Mouse (Mus musculus): ENCODE measurements around the gene Cdk20. TPM values are rescaled to one million over a fixed set of nuclear protein-coding genes. Genes with fewer than 3 reads are reported as not detected.

Gene Cdk20
- polyA plus RNA-seq, 1 experiment, result 11.6 TPM

DNA sequence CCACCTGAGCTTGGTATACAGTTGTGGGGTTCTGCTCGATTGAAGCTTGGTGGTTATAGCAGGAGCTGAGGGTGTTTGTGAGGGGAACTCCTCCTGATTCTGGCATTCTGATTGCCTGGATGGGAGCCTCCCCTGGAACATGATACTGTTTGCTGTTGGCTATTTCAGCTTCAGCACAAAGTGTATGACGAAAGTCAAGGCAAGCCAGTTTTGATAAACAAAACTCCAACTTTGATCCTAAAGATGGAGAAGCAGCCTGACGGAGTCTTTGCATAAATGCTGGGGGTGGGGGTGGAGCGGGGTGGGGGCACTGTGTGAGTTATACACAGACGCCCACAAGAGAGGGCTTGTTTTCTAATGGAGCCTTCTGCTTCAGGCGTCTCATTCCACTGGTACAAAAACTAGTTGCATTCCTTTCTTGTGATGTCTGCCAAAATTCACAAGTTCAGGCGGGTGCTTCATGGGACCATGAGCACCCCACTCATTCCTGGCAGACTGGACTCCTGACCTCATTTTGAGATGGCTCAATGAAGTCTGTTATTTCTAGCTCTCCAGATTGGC, 31.2 kb upstream of the Cdk20 start:
- H3K36me3 ChIP-seq (ENCODE audit: control insufficient read depth, insufficient read depth, low read length), result no peaks in the 10 kb centered on the region
- 84% methylated on average over 7 of the region's 7 CpGs for WGBS
- no peak for DNase-seq (ENCODE audit: low read depth in 1 of 2, low spot score in 2 of 2)
- no peaks in the 10 kb centered on the region for H3K27me3 ChIP-seq (ENCODE audit: control insufficient read depth, insufficient read depth, low read length)
- H3K4me1 ChIP-seq (ENCODE audit: control insufficient read depth, insufficient read depth, insufficient read length), result no peaks in the 10 kb centered on the region
- TF ChIP-seq CTCF (IDR thresholded peaks at IDR 0.05; ENCODE audit: extremely low read depth, insufficient read depth, insufficient read length, insufficient replicate concordance) (no peak), POLR2A (IDR thresholded peaks at IDR 0.05; ENCODE audit: low read depth, low read length) (no peak)
- H3K27ac ChIP-seq (ENCODE audit: insufficient read depth, low read length), result no peak overlapping the region
- H3K4me3 ChIP-seq (ENCODE audit: extremely low read depth, insufficient read depth, insufficient read length), result no peak overlapping the region

- 11% methylated on average over 3 of the region's 3 CpGs for WGBS
- Histone ChIP-seq H3K4me3 (ENCODE audit: extremely low read depth, insufficient read depth, insufficient read length) (no peak overlapping the region), H3K27ac (ENCODE audit: insufficient read depth, low read length) (no peak overlapping the region), H3K4me1 (ENCODE audit: control insufficient read depth, insufficient read depth, insufficient read length) (no peaks in the 10 kb centered on the region), H3K36me3 (ENCODE audit: control insufficient read depth, insufficient read depth, low read length) (no peaks in the 10 kb centered on the region), H3K27me3 (ENCODE audit: control insufficient read depth, insufficient read depth, low read length) (no peaks in the 10 kb centered on the region)
- no peak for DNase-seq (ENCODE audit: low read depth in 1 of 2, low spot score in 2 of 2)
- TF ChIP-seq POLR2A (IDR thresholded peaks at IDR 0.05; ENCODE audit: low read depth, low read length) (no peak), CTCF (IDR thresholded peaks at IDR 0.05; ENCODE audit: extremely low read depth, insufficient read depth, insufficient read length, insufficient replicate concordance) (no peak)
Observed at GRCm38 (mm10) chr13:64402006-64402405, 30.1 kb upstream of the Cdk20 start.

- WGBS, result 82% methylated on average over 10 of the region's 10 CpGs
- H3K36me3 ChIP-seq (ENCODE audit: control insufficient read depth, insufficient read depth, low read length), result no peaks in the 10 kb centered on the region
- H3K4me1 ChIP-seq (ENCODE audit: control insufficient read depth, insufficient read depth, insufficient read length), result no peaks in the 10 kb centered on the region
- H3K27ac ChIP-seq (ENCODE audit: insufficient read depth, low read length), result no peak overlapping the region
- no peak overlapping the region for H3K4me3 ChIP-seq (ENCODE audit: extremely low read depth, insufficient read depth, insufficient read length)
- no peak for DNase-seq (ENCODE audit: low read depth in 1 of 2, low spot score in 2 of 2)
- no peak for TF ChIP-seq CTCF (IDR thresholded peaks at IDR 0.05; ENCODE audit: extremely low read depth, insufficient read depth, insufficient read length, insufficient replicate concordance)
- no peaks in the 10 kb centered on the region for H3K27me3 ChIP-seq (ENCODE audit: control insufficient read depth, insufficient read depth, low read length)
Observed at GRCm38 (mm10) chr13:64402504-64402949, 29.6 kb upstream of the Cdk20 start.

GRCm38 (mm10) chr13:64402951-64403460, 29.1 kb upstream of the Cdk20 start:
- no peak for DNase-seq (ENCODE audit: low read depth in 1 of 2, low spot score in 2 of 2)
- WGBS, result 88% methylated on average over 8 of the region's 8 CpGs
- Histone ChIP-seq H3K27ac (ENCODE audit: insufficient read depth, low read length) (no peak overlapping the region), H3K36me3 (ENCODE audit: control insufficient read depth, insufficient read depth, low read length) (no peaks in the 10 kb centered on the region), H3K27me3 (ENCODE audit: control insufficient read depth, insufficient read depth, low read length) (no peaks in the 10 kb centered on the region), H3K4me3 (ENCODE audit: extremely low read depth, insufficient read depth, insufficient read length) (no peak overlapping the region), H3K4me1 (ENCODE audit: control insufficient read depth, insufficient read depth, insufficient read length) (no peaks in the 10 kb centered on the region)
- TF ChIP-seq CTCF (IDR thresholded peaks at IDR 0.05; ENCODE audit: extremely low read depth, insufficient read depth, insufficient read length, insufficient replicate concordance) (no peak), POLR2A (IDR thresholded peaks at IDR 0.05; ENCODE audit: low read depth, low read length) (no peak)

GRCm38 (mm10) chr13:64403519-64403918, 28.6 kb upstream of the Cdk20 start:
- TF ChIP-seq CTCF (IDR thresholded peaks at IDR 0.05; ENCODE audit: extremely low read depth, insufficient read depth, insufficient read length, insufficient replicate concordance), result no peak
- TF ChIP-seq POLR2A (IDR thresholded peaks at IDR 0.05; ENCODE audit: low read depth, low read length), result no peak
- Histone ChIP-seq H3K4me3 (ENCODE audit: extremely low read depth, insufficient read depth, insufficient read length) (no peak overlapping the region), H3K36me3 (ENCODE audit: control insufficient read depth, insufficient read depth, low read length) (no peaks in the 10 kb centered on the region), H3K27ac (ENCODE audit: insufficient read depth, low read length) (no peak overlapping the region), H3K27me3 (ENCODE audit: control insufficient read depth, insufficient read depth, low read length) (no peaks in the 10 kb centered on the region), H3K4me1 (ENCODE audit: control insufficient read depth, insufficient read depth, insufficient read length) (no peaks in the 10 kb centered on the region)
- DNase-seq (ENCODE audit: low read depth in 1 of 2, low spot score in 2 of 2), result no peak
- WGBS, result 67% methylated on average over 3 of the region's 3 CpGs

GRCm38 (mm10) chr13:64405550-64405949, 26.6 kb upstream of the Cdk20 start:
- TF ChIP-seq CTCF (IDR thresholded peaks at IDR 0.05; ENCODE audit: extremely low read depth, insufficient read depth, insufficient read length, insufficient replicate concordance) (no peak), POLR2A (IDR thresholded peaks at IDR 0.05; ENCODE audit: low read depth, low read length) (no peak)
- Histone ChIP-seq H3K36me3 (ENCODE audit: control insufficient read depth, insufficient read depth, low read length) (no peaks in the 10 kb centered on the region), H3K27ac (ENCODE audit: insufficient read depth, low read length) (no peak overlapping the region), H3K4me1 (ENCODE audit: control insufficient read depth, insufficient read depth, insufficient read length) (no peaks in the 10 kb centered on the region), H3K27me3 (ENCODE audit: control insufficient read depth, insufficient read depth, low read length) (no peaks in the 10 kb centered on the region), H3K4me3 (ENCODE audit: extremely low read depth, insufficient read depth, insufficient read length) (no peak overlapping the region)
- 92% methylated on average over 6 of the region's 6 CpGs for WGBS
- no peak for DNase-seq (ENCODE audit: low read depth in 1 of 2, low spot score in 2 of 2)

DNA sequence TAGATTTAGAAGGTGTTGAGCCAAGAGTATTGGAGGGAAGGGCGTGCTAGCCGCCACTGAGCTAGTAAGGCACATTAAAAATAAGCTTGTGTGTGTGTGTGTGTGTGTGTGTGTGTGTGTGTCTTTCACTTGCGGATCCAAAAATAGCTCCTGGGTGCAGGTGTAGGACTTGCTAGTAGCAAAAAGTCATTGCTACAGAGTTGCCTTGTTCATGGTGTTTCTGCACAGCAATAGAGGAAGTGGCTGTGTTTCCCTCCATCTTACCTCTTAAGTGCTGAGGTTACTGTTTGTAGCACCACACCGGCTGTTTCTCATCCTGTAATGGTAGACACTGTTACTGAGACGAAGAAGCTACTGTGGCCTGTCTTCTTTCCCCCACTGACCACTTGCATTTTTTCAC, 24.1 kb upstream of the Cdk20 start:
- TF ChIP-seq CTCF (IDR thresholded peaks at IDR 0.05; ENCODE audit: extremely low read depth, insufficient read depth, insufficient read length, insufficient replicate concordance), result no peak
- TF ChIP-seq POLR2A (IDR thresholded peaks at IDR 0.05; ENCODE audit: low read depth, low read length), result no peak
- WGBS, result 45% methylated on average over 5 of the region's 5 CpGs
- Histone ChIP-seq H3K36me3 (ENCODE audit: control insufficient read depth, insufficient read depth, low read length) (no peaks in the 10 kb centered on the region), H3K27me3 (ENCODE audit: control insufficient read depth, insufficient read depth, low read length) (no peaks in the 10 kb centered on the region), H3K4me3 (ENCODE audit: extremely low read depth, insufficient read depth, insufficient read length) (no peak overlapping the region), H3K27ac (ENCODE audit: insufficient read depth, low read length) (no peak overlapping the region), H3K4me1 (ENCODE audit: control insufficient read depth, insufficient read depth, insufficient read length) (no peaks in the 10 kb centered on the region)
- no peak for DNase-seq (ENCODE audit: low read depth in 1 of 2, low spot score in 2 of 2)

All from spleen, adult 2 months (tissue).